Mouse (Mus musculus) kidney, adult 2 months (tissue): ENCODE measurements around the gene Pip5k1b. TPM values are rescaled to one million over a fixed set of nuclear protein-coding genes. Genes with fewer than 3 reads are reported as not detected.

Experiments used
- DNase-seq: peaks from one replicate; pipeline ENCODE4 v3.0.0; 2021
- H3K27ac ChIP-seq: fragments of 200-500 bp; 2 replicates; pipeline ENCODE4 v1.5.1; 2012; ENCODE audit warnings: low read depth, low read length, control low read depth, inconsistent platforms; ENCODE audit not compliant: insufficient read depth
- H3K27me3 ChIP-seq: fragments of 200-500 bp; replicated peaks from 2 replicates; pipeline ENCODE4 v1.6.1; 2012; ENCODE audit warnings: mild to moderate bottlenecking, moderate library complexity, low read length, inconsistent platforms; ENCODE audit not compliant: control insufficient read depth, insufficient read depth
- H3K36me3 ChIP-seq: fragments of 200-500 bp; 2 replicates; pipeline ENCODE4 v1.6.1; 2012; ENCODE audit warnings: mild to moderate bottlenecking, moderate library complexity, low read length, inconsistent platforms; ENCODE audit not compliant: control insufficient read depth, insufficient read depth
- H3K4me1 ChIP-seq: fragments of 200-500 bp; 2 replicates; pipeline ENCODE4 v1.6.1; 2011; ENCODE audit warnings: low read length; ENCODE audit not compliant: control insufficient read depth, insufficient read depth
- H3K4me3 ChIP-seq: fragments of 200-500 bp; 2 replicates; pipeline ENCODE4 v1.5.1; 2011; ENCODE audit warnings: mild to moderate bottlenecking, low read depth, low read length, control low read depth; ENCODE audit not compliant: insufficient read depth
- CTCF ChIP-seq: fragments of 200-500 bp; conservative IDR thresholded peaks from 2 replicates; pipeline ENCODE4 v1.5.1; 2011; ENCODE audit warnings: low read depth, mild to moderate bottlenecking, control low read depth, low read length, moderate library complexity, mixed read lengths; ENCODE audit not compliant: insufficient read depth, insufficient read length
- POLR2A ChIP-seq: fragments of 200-500 bp; IDR thresholded peaks from one replicate; pipeline ENCODE4 v1.6.1; 2011; ENCODE audit warnings: low read depth, low read length, control low read depth
- WGBS: fragments of 180-500 bp; shearing (Covaris S2); methylation state at CpG from one replicate; pipeline ENCODE4 v1.1.7; 2018; 5-methylcytosine and 5-hydroxymethylcytosine counted together
- polyA plus RNA-seq: library from polyadenylated mRNA; depleted of rRNA; stranded (reverse); fragments of >200 nt; gene quantifications from 2 replicates; pipeline ENCODE4 v1.2.3, GENCODE M21; 2012

Pip5k1b gene
- polyA plus RNA-seq, 1 experiment = 3.7 TPM

DNA sequence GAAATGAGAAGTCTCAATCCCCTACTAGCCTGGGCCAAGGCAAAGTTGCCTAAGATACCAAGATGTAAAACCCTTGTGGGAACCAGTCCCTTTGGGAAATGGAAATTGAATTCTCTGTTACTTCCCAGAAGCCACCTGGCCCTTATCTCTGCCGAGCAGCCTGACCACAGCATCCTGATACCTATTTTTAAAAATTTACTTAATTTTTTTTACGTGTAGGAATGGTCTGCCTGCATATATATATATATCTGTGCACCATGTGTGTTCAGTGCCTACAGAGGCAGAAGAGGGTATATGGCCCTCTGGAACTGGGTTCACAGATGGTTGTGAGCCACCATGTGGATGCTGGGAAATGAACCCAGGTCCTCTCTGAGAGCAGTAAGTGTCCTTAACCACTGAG is 224.4 kb downstream of the Pip5k1b start:
- Histone ChIP-seq H3K4me1 (no peaks in the 10 kb centered on the region), H3K27ac (no peak overlapping the region), H3K36me3 (no peaks in the 10 kb centered on the region), H3K4me3 (no peak overlapping the region), H3K27me3 (no peaks in the 10 kb centered on the region)
- DNase-seq = no peak
- no peak for TF ChIP-seq POLR2A
- no peak for TF ChIP-seq CTCF
- WGBS = 72% methylated on average over 2 of the region's 2 CpGs

DNA sequence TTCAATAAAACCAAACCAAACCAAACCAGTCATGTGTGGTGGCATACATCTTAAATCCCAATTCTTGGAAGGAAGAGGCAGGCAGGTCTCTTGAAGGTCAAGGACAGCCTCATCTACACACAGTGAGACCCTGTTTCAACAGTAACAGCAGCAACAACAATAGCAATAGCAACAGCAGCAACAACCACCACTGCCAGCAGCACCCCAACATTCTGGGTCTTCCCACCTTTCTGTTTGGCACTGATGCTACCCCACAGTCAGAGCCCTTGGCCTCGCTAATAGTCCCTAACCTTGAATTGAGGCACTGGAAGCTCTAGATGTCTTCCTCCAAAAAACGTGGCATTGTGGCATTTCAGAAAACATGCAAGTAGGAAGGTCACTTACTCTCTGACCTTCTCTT is 225.3 kb downstream of the Pip5k1b start:
- H3K36me3 ChIP-seq = no peaks in the 10 kb centered on the region
- 76% methylated on average over 2 of the region's 2 CpGs for WGBS
- H3K4me3 ChIP-seq = no peak overlapping the region
- H3K27me3 ChIP-seq = no peaks in the 10 kb centered on the region
- no peak overlapping the region for H3K27ac ChIP-seq
- no peak for TF ChIP-seq POLR2A
- no peak for TF ChIP-seq CTCF
- no peak for DNase-seq
- H3K4me1 ChIP-seq = no peaks in the 10 kb centered on the region

DNA sequence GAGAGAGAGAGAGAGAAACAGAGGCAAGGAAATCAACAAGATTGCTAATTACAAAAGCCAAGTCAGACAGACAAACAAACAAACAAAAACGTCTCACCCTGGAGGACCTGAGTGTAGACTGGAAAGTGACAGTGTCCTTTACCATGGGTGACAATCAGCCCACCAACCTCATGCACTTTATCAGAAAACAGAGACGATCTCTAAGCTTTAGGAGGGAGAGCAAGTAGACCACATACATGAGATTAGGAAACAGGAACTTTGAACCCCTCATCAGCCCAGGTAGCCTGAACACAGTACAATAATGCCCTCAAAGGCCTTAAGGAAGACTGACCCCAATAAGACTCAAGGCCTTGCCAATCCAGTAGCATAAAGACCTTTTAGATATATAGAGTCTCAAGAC is 227.8 kb downstream of the Pip5k1b start:
- Histone ChIP-seq H3K27ac (no peak overlapping the region), H3K4me3 (no peak overlapping the region), H3K36me3 (no peaks in the 10 kb centered on the region), H3K27me3 (no peaks in the 10 kb centered on the region), H3K4me1 (no peaks in the 10 kb centered on the region)
- WGBS = 67% methylated on average over 2 of the region's 2 CpGs
- no peak for TF ChIP-seq CTCF
- TF ChIP-seq POLR2A = no peak
- no peak for DNase-seq

DNA sequence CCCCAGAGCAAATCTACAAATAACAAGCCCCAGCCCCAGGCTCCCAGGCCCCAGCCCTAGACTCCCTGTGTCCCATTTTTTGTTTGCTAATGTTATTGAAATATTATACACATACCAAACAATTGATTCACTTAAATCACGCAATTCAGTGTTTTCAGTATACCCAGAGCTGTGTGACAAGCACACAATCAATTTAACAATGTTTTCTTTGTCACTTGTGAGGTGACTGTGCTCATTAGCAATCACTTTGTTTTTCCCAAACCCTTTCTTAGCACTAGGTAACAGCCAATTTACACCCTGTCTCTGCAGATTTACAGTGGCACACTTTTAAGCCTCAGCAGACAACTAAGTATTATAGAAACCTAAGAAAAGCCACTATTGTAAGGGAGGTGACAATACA is 228.7 kb downstream of the Pip5k1b start:
- no peak for TF ChIP-seq POLR2A
- no peak for TF ChIP-seq CTCF
- 87% methylated on average over 1 of the region's 1 CpGs for WGBS
- Histone ChIP-seq H3K4me1 (no peaks in the 10 kb centered on the region), H3K4me3 (no peak overlapping the region), H3K27ac (no peak overlapping the region), H3K27me3 (no peaks in the 10 kb centered on the region), H3K36me3 (no peaks in the 10 kb centered on the region)
- DNase-seq = no peak

DNA sequence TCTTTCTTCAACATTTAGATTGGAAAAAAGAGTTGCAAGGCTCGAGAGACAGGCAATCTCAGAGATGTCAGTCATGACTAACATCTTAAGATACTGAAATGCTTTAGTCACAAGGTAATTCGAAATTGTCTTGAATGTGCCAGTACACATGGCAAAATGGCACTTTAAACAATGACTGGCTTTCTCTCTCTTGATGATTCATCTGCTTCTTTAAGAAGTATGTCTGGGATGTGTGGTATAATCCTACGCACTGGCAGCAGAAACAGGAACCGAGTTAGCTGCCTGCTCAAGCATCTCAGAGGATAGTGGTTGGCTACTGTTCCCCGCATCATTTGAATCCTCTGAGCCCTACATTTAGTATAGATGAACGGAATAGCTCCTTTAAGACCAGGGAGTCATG is 230.0 kb downstream of the Pip5k1b start:
- Histone ChIP-seq H3K36me3 (no peaks in the 10 kb centered on the region), H3K4me1 (no peaks in the 10 kb centered on the region), H3K4me3 (no peak overlapping the region), H3K27ac (no peak overlapping the region), H3K27me3 (no peaks in the 10 kb centered on the region)
- whole genome bisulfite sequencing = 84% methylated on average over 6 of the region's 6 CpGs
- TF ChIP-seq POLR2A = no peak
- TF ChIP-seq CTCF = no peak
- no peak for DNase-seq

DNA sequence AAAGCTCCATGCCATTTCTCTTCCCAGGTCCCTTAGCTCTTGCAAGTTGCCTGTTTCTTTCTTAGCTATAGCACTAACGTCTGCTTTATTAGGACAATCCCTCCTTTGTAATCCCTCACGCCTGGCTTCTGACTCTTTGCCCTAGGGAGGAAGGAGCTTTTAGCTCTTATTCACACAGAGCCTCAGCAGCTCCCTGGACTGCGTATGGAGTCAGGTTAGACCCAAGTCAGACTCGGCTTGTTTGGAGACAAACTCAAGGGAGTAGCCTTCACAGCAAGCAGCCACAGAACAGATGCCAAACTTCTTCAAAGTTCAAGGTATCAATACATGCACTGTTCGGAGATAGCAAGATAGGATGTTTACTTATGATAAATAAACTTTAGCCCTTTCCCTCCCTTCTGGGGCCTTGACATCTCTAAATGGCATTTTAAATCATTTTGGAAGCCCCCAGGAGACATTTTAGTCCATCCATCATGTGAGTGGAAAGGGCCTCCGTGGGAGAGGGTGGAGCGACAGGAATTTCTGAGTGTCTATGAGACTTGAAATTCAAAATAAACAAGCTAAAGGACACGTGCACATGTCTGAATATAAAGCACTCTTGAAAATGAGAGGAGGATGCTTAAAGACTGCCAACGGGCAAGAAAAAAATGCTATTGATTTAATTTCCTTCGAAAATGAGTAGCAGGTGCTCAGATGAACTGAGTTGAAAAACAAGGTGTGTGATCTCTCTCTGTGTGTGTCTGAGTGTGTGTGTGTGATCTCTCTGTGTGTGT is 231.6 kb downstream of the Pip5k1b start:
- TF ChIP-seq CTCF (no peak), POLR2A (no peak)
- WGBS = 54% methylated on average over 10 of the region's 10 CpGs
- no peak for DNase-seq
- no peak overlapping the region for H3K4me3 ChIP-seq
- H3K4me1 ChIP-seq = no peaks in the 10 kb centered on the region
- no peak overlapping the region for H3K27ac ChIP-seq
- H3K27me3 ChIP-seq = no peaks in the 10 kb centered on the region
- no peaks in the 10 kb centered on the region for H3K36me3 ChIP-seq

DNA sequence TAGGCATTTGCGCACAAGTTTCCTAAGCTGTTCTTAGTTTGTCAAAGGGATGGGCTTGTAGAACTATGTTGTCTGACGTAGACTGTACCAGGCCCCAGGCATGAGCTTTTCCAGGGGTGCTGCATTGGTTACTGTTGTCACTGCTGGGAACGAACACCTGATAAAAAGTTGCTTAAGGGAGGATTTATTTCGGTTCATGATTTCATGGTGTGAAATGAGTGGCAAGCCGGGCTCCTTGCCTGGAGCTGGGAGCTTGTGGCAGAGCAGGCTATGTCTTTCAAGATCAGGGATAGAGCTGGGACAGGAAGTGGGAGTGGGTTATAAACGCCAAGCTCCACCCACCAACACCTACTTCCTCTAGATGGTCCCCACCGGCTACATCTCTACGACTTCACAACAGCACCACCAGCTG is 233.8 kb downstream of the Pip5k1b start:
- no peak for DNase-seq
- TF ChIP-seq CTCF = no peak
- no peak for TF ChIP-seq POLR2A
- Histone ChIP-seq H3K4me3 (no peak overlapping the region), H3K27me3 (no peaks in the 10 kb centered on the region), H3K36me3 (no peaks in the 10 kb centered on the region), H3K27ac (no peak overlapping the region), H3K4me1 (no peaks in the 10 kb centered on the region)
- WGBS = 91% methylated on average over 8 of the region's 8 CpGs
